Mouse (Mus musculus): ENCODE data around the gene Mob3c.

Mob3c gene

DNA sequence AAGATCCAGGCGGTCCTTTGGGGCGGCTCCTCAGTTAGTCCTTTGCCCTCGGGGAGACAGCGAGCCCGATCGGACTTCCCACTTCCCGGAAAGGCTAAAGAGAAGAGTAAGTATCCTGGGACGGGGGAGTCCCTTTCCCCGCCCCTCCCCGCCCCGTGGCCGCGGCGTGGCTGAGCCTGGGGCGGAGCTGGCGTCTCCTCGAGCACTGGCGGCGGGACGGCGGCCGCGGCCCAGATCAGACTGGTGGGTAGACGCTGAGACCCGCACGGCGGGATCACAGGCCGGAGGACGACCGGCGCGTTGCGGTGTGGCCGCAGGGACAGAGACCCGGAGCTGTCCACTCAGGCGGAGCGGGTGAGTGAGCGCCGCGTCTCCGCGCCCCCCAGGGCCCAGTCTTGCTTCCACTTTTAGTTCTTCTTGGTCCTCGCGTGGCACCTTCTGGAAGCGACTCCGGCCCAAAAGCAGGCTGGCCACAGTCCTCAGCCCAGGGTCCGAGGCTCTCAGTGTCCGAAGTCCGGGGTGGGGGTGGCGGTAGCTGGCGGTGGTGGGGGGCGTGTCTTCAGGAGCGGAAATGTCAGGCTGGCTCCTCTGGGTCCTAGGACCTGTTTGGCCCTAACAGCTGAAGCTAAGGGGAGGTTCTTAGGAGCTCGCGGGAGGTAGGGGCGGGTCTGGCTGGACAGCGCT, at the start of gene Mob3c:
Mob3c (plus strand) TSS at position 205 of the 684 bp plus-strand sequence.
- peak; percentile 71 for DNase-seq (ENCODE audit: low spot score)

- no peak for DNase-seq (ENCODE audit: low spot score)
Observed at GRCm38 (mm10) chr4:115780269-115780668, 47.6 kb upstream of the Mob3c start.

- no peak for DNase-seq (ENCODE audit: low spot score)
Observed at GRCm38 (mm10) chr4:115780918-115781317, 47.0 kb upstream of the Mob3c start, which contains the start of gene Tex38. TSS of gene Tex38 (minus strand) at chr4:115781018.

- no peak for DNase-seq (ENCODE audit: low spot score)
Observed at GRCm38 (mm10) chr4:115782026-115782805, 45.7 kb upstream of the Mob3c start.

DNA sequence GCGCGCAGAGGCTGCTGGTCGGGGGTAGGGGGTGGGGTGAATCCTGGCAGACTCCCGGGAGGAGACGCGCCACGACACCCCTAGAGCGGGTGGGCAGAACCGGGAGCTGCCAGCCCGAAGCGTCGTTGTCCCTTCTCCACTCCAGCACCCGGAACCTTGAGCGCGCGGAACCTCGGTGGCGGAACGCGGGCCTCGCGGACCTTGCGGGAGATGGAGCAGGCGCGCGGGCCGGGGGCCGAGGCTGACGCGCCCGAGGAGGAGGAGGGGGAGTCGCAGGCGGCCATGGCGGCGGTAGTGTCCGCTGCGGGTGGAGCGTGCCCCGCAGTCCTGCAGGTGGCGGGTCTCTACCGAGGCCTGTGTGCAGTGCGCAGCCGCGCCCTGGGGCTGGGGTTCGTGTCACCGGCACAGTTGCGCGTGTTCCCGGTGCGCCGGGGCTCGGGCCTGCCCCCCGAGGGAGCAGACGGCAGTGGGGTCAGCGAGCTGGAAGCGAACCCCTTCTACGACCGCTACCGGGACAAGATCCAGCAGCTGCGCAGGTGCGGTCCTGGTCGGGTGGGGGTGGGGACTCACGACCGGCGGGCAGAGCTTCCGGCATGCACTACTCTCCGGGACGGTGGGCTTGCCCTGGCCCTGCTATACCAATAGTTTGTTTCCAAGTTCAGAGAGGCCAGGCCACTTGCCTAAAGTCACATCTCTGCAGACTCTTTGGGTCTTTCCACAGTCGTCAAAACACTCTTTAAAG, 43.0 kb upstream of the Mob3c start, which contains the start of gene Atpaf1:
Atpaf1 (plus strand) TSS at position 44 of the 742 bp plus-strand sequence.
- DNase-seq (ENCODE audit: low spot score): peak; percentile 51

DNA sequence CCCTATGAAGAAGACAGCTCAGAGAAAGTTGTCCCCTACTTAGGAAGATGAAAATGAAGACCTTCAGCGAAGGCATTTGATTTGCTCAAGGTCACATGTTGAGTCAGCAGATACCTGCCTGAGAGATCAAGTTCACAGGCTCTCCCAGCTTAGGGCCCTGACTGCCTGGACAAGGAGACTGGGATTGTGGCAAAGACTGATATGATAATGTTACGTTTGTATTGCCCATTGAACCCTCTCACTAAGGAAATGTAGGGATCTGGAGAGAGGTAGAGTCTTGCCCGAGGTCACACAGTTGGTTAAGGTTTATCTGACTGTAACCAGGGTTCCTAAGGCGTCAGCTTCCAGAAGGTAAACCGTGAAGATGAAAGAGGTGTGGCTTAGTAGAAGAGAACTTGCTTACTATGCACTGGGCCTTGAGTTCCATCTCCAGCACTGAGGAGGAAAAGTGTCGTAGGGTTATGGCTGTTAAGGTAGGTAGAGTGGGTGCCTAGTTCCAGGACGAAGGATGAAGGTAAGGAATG, 42.3 kb upstream of the Mob3c start:
- DNase-seq (ENCODE audit: low spot score): no peak

GRCm38 (mm10) chr4:115790864-115791263, 37.0 kb upstream of the Mob3c start:
- no peak for DNase-seq (ENCODE audit: low spot score)

- no peak for DNase-seq (ENCODE audit: low spot score)
Observed at GRCm38 (mm10) chr4:115795360-115795759, 32.5 kb upstream of the Mob3c start.

- no peak for DNase-seq (ENCODE audit: low spot score)
Observed at GRCm38 (mm10) chr4:115799981-115800380, 27.9 kb upstream of the Mob3c start.

DNA sequence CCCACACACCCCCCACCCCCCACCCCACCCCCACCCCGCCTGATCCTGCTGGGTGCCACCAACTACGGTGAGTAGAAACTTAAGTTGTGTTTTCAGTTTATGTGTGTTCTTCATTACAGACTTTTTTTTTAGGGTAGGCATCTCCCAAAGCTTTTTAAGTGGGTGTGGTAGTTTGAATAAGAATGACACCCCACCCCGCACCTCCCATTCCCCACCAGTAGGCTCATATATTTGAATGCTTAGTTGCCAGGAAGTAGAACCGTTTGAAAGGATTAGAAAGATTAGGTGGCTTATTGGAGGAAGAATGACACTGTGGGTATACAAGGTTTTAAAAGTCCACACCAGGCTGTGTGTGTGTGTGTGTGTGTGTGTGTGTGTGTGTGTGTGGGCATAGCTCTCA, 15.6 kb upstream of the Mob3c start:
- DNase-seq (ENCODE audit: low spot score): no peak

- DNase-seq (ENCODE audit: low spot score): no peak
Observed at GRCm38 (mm10) chr4:115815606-115816005, 12.3 kb upstream of the Mob3c start.

GRCm38 (mm10) chr4:115820199-115820598, 7.7 kb upstream of the Mob3c start:
- DNase-seq (ENCODE audit: low spot score): no peak

DNA sequence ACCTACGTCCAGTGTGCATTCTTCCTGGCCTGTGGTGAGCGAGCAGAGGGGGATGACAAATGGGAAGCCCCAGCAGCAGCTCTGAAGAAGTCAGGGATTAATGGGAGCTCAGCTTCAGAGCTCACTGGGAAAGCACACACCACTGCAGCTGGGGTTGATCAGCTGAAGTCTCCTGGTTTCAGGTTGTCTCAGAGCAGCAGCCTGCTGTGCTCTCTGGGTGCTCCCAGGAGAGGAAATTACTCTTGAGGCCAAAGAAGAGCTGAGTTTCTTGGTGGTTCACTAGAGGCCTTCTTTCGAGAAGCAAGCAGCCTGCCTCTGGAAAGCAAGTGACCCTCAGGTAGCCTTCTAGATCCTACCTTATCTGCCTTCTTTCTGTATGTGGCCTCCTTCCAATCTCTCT, 6.9 kb upstream of the Mob3c start:
- no peak for DNase-seq (ENCODE audit: low spot score)

- no peak for DNase-seq (ENCODE audit: low spot score)
Observed at GRCm38 (mm10) chr4:115821431-115821830, 6.5 kb upstream of the Mob3c start.

DNA sequence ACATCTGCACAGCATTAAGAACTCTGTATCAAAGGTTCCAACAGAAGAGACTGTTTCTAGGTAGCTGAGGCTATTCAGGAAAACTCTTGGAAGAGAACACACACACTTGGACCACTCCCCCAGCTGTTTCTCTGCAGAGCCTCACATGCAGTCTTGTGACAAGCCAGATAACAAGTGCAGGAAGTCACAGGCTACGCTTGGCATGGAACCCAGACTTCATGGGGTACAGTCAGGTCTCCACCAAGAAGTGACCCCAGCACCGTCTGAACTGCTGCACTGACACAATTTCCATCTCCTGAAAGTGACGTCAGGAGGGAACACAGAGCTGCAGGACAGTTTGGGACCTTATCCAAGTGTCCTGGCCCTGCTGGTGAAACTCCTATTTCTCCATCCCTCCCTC, 6.0 kb upstream of the Mob3c start:
- no peak for DNase-seq (ENCODE audit: low spot score)

- no peak for DNase-seq (ENCODE audit: low spot score)
Observed at GRCm38 (mm10) chr4:115824178-115824577, 3.7 kb upstream of the Mob3c start.

- no peak for DNase-seq (ENCODE audit: low spot score)
Observed at GRCm38 (mm10) chr4:115825271-115825670, 2.6 kb upstream of the Mob3c start.

GRCm38 (mm10) chr4:115827066-115827465, 826 bp upstream of the Mob3c start:
- DNase-seq (ENCODE audit: low spot score): no peak

DNA sequence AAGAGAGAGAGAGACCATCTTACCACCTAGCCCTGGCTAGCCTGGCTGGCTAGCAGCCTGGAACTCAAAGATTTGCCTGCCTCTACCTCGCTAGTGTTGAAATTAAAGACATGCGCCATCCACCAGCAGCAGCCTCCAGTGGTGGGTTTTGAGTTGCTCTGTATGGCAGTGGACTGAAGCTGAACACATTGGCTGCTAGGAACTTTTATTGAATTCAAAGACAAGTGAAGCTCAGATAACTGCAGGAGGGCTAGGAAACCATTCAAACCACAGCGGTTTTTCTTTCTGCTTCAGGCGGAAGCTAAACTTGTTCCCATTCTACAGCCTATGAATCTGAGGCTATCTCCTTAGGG, 381 bp upstream of the Mob3c start:
- DNase-seq (ENCODE audit: low spot score): no peak

- no peak for DNase-seq (ENCODE audit: low spot score)
Observed at GRCm38 (mm10) chr4:115828572-115828902, 645 bp downstream of the Mob3c start.

DNA sequence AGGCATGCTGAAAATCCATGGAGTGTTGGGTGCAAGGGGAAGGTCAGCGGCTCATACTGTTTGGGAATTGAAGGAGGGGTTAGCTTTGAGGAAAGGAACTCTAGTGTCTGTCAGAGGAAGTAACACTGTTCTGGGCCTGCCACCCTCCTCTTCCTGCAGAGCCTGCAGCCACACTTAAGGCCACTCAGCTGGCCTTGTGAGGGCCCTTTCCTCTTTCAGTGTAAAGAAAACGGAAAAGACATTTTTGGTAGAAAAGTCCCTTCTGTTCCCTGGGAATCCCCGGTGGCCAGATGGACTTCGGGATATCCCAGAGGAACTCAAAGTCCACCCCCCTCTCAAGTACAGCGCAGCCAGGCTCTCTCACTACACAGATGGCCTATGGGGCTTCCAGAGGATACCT, 2.6 kb downstream of the Mob3c start:
- no peak for DNase-seq (ENCODE audit: low spot score)

GRCm38 (mm10) chr4:115831221-115831620, 3.3 kb downstream of the Mob3c start:
- no peak for DNase-seq (ENCODE audit: low spot score)

DNA sequence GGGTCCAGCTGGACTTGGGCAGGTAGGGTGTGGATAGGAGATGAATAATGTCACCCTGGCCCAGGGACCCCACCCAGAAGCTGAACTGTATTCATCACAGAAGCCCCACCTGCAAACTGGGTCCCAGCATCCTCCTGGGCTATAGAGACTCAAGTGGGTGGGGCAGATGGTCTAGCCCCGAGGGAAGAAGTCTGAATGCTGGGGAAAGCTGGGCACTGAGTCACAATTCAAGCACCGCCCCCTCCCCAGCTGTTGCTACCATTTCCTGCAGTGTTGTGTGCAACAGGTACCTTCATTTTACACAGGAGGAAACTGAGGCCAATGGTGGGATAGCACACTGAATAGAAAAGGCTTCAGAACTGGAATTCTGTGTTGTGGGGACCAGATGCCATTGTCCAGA, 4.1 kb downstream of the Mob3c start:
- no peak for DNase-seq (ENCODE audit: low spot score)

All from ovary, adult 18-20 months (tissue).